Mouse (Mus musculus): ENCODE measurements around the gene Fam69a.

DNA sequence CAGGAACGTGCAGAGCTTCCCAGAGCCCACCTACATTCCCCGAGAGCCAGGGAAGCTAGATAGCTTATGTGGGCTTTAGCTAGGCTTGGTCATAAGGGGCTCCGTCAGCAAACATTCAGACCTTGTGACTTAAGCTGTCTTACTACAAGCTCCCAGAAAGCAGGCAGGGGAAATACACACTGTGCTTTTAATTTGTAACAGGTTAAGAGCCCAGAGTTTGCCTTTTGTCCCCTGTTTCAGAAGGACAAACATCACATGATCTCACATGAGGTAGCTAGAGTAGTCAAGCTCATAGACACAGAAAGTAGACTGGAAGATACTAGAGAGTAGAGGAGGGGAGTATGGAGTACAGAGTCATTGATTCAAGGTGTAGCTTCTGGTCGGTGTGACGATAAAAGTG is 106.2 kb downstream of the Fam69a start:
- TF ChIP-seq CTCF (IDR thresholded peaks at IDR 0.05; ENCODE audit: low read depth) (no peak), EP300 (IDR thresholded peaks at IDR 0.05; ENCODE audit: low read depth) (no peak)

Data from heart, postnatal 0 days (tissue).